Mouse (Mus musculus) left cerebral cortex, adult 2 months (tissue): Measurements from ENCODE around the gene Usp11. TPM values are rescaled to one million over a fixed set of nuclear protein-coding genes. Genes with fewer than 3 reads are reported as not detected.
"Not testable (repeated sequence)": the region's sequence is repeated elsewhere in the genome, so short reads cannot be mapped to it uniquely, and the experiment has no call there.

Experiments used
- DNase-seq, 2 experiments: peaks; one replicate each; pipeline ENCODE4 v3.0.0; 2021 to 2022; ENCODE audit warnings: low spot score in 2 of 2, mixed read lengths in 1 of 2; ENCODE audit errors: extremely low spot score in 1 of 2
- H3K27ac ChIP-seq: fragments of 200-600 bp; 2 replicates; pipeline ENCODE4 v1.8.1; 2022
- H3K4me3 ChIP-seq: fragments of 200-600 bp; 2 replicates; pipeline ENCODE4 v1.8.1; 2022
- CTCF ChIP-seq: fragments of 200-600 bp; IDR thresholded peaks from 2 replicates; pipeline ENCODE4 v1.8.1; 2022; ENCODE audit warnings: antibody characterized with exemption, mild to moderate bottlenecking, moderate library complexity
- intact Hi-C: fragments of 180-260 bp; cut with DNase I; formaldehyde crosslinking; loops from one replicate; pipeline ENCODE4 v1.15.1; 2025
- total RNA-seq, 2 experiments: library from RNA; stranded (reverse); gene quantifications; 2 replicates each; pipeline ENCODE4 v1.2.3; 2021

The Usp11 gene
- total RNA-seq, 2 experiments from 2014 or later: 103 to 106 TPM

DNA sequence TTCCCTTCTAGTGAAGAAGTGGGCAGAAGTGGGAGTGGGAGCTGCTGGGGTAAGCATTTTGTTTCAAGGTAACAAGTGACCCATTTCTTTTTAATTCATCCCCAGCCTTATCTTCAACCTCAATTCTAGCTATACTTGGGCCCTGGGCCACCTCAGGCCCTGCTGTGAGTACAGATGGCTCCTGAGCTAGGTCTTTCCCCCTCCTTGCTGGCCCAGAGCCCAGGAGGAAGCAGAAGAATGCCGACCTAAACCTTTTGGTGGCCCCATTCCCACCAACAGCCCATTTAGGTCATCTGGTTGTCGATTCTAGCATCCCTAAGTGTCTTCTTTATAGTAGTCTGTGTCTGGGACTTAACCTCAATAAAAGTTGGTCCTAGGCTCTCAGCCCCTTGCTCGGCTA, 12.1 kb upstream of the Usp11 start:
- TF ChIP-seq CTCF: no peak
- no peak overlapping the region for H3K4me3 ChIP-seq
- intact Hi-C loops: no loop called here
- no peak overlapping the region for H3K27ac ChIP-seq
- no peak for DNase-seq

DNA sequence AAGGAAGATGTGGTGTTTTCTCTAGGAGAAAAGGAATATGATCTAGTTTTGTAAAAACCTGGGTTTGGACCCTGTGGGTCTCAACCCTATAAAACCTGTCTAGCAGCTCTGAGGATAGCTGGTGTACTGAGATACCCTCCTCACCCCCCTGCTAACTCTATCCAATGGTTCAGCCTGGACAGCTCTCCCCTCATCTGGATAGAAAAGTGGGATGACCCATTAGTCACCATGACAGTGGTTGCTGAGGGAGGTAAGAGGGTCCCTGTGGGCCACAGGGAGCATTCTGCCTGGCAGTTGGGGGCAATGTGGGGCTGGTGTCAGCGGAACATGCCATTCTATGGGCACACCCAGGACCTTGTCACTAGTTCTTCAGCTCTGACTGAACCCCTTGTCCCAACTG, 11.1 kb upstream of the Usp11 start:
- Histone ChIP-seq H3K27ac (no peak overlapping the region), H3K4me3 (no peak overlapping the region)
- TF ChIP-seq CTCF: no peak
- no peak for DNase-seq
- intact Hi-C loops: no loop called here

DNA sequence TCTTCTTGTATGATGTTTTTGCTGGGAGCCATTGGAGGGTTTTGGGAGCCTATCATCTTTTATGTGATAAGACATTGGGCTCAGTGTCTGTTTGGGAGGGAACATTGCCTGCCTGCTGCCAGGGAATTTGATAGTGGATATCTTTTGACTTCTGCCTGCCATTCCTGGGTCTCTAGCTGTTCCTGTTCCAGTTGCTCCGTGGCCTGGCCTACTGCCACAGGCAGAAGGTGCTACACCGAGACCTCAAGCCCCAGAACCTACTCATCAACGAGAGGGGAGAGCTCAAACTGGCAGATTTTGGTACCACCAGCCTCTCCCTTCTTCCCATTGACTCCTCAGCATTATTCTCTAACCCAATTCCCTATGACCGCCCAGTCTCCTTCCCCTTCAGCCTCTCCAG, 7.9 kb upstream of the Usp11 start:
- TF ChIP-seq CTCF: no peak
- Histone ChIP-seq H3K4me3 (no peak overlapping the region), H3K27ac (no peak overlapping the region)
- DNase-seq: no peak
- intact Hi-C loops: no loop called here

DNA sequence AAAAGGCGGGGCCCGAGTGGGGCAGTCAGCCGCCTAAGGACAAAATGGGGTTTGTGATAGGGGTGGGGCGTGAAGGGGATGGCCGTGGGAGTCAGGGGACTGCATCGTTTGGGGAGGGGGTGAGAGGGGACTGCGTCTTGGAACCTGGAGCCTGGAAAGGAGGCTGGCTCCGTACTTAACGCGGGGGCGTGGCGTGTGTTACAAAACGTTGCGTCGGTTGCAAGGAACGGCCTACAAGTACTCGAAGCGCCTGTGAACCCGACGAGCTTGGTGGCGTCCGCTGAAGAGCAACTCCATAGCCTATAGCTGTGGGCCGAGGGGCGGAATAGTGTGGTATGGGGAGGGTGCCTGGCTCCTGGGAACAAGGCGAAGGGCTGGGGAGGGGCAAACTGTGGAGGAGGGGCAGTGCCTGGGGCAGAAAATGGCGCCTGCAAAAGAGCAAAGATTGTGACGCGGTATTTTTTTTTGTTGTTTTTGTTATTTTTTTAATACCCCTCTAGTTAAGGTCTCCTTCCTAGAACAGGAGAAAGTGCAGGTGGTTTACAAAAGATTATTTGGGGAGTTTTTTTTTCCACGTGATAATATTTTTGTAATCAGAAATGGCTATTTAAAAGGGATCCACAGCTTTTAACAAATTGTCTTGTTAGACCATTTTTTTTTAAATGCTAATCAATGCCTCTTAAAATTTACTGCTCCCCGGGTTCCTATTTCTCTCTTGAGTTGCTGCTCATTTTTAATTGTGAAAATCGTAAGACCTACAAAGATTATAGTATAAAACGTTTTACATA, 783 bp downstream of the Usp11 start:
- Histone ChIP-seq H3K4me3 (peak overlapping the region; percentile 59), H3K27ac (peak overlapping the region; percentile 87)
- intact Hi-C loops: loop anchor here (2.0 to 5.0 kb wide), 2 partner anchors 16 to 68 kb away; no protein-coding TSS in a partner anchor
- TF ChIP-seq CTCF: no peak
- DNase-seq: peak; percentile 70 to 74

DNA sequence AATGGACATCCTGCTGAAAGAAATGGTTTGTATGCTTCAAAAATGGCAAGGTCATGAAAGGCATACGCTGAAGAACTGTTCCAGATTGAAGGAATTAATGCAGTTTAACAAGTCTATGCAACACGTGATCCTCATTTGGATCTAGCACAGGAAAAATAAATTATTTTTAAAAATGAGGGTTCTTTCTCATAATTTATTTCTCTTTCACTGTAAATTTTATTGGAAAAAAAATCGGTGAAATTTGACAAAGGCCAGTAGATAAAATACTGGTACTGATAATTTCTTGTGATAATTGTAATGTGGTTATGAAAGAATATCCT, 1.3 kb downstream of the Usp11 start:
- intact Hi-C loops: loop anchor here (2.0 kb wide), 1 partner anchor 16 kb away; no protein-coding TSS in a partner anchor
- TF ChIP-seq CTCF: no peak
- H3K27ac ChIP-seq: peak overlapping the region; percentile 87
- H3K4me3 ChIP-seq: peak overlapping the region; percentile 59
- DNase-seq: no peak

DNA sequence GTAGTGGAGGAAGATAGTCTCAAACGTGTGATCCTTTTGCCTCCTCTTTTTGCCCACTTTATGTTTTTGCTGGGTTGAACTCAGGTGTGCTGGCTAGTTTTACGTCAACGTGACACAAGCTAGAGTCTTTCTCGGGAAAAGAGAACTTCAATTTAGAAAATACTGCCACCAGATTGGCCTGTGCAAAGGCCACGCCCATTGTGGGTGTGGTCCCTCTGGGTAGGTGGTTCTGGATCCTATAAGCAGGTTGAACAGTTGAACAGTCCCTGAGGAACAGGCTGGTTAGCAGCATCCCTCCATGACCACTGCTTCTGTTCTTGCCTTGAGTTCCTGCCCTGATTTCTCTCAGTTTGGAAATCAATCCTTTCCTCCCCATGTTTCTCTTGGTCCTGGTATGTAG, 25.0 kb downstream of the Usp11 start:
- no peak overlapping the region for H3K4me3 ChIP-seq
- H3K27ac ChIP-seq: no peak overlapping the region
- no peak for DNase-seq
- intact Hi-C loops: no loop called here
- TF ChIP-seq CTCF: no peak

DNA sequence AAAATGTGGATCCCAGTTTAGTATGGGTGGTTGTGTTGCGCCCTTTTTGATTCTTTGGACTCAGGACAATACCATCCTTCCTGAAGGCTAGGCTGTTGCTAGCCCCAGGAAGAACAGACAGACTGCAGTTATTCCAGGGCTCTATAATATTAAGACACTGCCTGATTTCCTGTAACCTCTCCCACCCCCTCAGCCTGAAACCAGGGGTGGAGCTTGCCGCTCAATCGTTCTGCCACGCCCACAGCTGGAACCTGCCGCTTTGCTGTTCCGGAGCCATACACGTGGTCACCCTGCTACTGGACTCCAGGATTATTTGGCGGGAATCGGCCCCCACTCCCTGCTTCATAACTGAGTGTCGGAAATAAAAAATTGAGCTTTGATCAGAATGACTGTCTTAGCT, 26.3 kb downstream of the Usp11 start:
- H3K4me3 ChIP-seq, H3K27ac ChIP-seq, DNase-seq, intact Hi-C loops: not testable (repeated sequence)

DNA sequence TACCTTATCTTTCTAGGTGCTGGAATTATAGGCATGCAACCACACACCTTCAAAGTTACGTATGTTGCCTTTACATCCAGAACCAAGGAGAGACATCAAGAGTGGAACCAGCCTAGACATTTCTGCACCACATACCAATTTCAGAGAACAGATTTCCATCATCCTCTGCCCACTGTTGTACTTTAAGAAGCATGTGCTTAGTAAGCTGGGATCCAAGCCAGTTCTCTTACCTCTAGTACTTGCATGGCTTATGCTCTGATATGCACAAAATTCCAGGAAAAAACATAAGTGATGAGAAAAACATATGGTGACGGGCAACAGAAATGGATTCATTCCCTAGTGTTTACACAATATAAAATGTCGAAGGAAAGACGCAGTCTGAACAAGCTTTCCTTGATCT, 32.8 kb downstream of the Usp11 start:
- intact Hi-C loops: no loop called here
- TF ChIP-seq CTCF: no peak
- DNase-seq: no peak
- Histone ChIP-seq H3K27ac (no peak overlapping the region), H3K4me3 (no peak overlapping the region)

DNA sequence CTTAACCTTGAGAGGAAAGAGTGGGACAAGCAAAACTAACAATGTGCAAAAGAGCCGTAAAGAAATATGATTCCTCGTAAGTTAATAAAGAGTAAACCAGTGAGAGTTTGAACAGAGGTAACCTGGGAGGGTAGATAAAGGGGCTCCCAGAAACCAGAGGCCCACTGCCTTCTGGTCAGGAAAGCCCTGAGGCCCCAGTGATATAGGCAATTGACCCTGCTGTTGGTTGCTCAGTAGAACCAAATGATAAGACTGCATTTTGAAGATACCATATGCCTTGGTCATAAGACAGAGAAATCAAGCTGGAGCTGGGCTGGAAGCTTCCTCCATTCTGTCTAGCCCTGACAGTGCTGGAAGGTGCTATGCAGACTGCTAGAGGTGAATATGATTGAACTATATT, 45.1 kb downstream of the Usp11 start:
- intact Hi-C loops: no loop called here
- no peak overlapping the region for H3K27ac ChIP-seq
- no peak for TF ChIP-seq CTCF
- no peak for DNase-seq
- H3K4me3 ChIP-seq: no peak overlapping the region

DNA sequence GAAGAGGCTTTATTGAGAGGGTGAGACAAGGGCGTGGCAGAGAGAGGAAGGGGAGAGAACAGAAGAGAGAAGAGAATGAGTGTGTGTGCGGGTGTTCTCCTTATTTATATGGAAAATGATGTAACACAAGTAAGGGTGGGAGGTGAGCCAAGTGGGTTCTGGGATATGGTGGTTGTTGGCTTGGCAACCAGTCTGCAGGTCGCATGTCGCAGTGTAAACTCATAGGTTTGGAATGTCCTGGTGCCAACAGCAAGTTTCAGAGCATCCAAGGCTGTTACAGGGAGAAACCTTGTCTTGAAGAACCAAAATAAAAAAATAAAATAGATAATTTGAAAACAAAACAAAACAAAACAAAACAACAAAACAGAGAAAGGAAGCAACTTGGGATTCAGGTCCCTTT, 57.5 kb downstream of the Usp11 start:
- H3K4me3 ChIP-seq: no peak overlapping the region
- intact Hi-C loops: no loop called here
- no peak for TF ChIP-seq CTCF

More for the DNA sequence above, 57.5 kb downstream of the Usp11 start:
- H3K27ac ChIP-seq: no peak overlapping the region
- no peak for DNase-seq

Other genes starting within 250 kb of the Usp11 start
- gene Rgn, start 154.1 kb upstream of the Usp11 start, total RNA-seq: under 1 TPM in 1 of 2 experiments, not detected in 1; 0.35 TPM
- gene Rbm10, start 86.4 kb upstream of the Usp11 start, total RNA-seq: 10 to 100 TPM; 49.2 to 50.0 TPM
- gene Ndufb11, start 86.3 kb upstream of the Usp11 start, total RNA-seq: 100 to 1,000 TPM; 142 to 157 TPM
- 100 to 1,000 TPM; 337 to 348 TPM for gene Uba1, start 45.6 kb upstream of the Usp11 start, total RNA-seq
- 100 to 1,000 TPM; 252 to 273 TPM for gene Cdk16, start 16.0 kb upstream of the Usp11 start, total RNA-seq
- 100 to 1,000 TPM; 172 to 180 TPM for gene Araf, start 93.9 kb downstream of the Usp11 start, total RNA-seq
- 1 to 10 TPM; 1.0 to 1.3 TPM for gene Timp1, start 166.3 kb downstream of the Usp11 start, total RNA-seq
- 100 to 1,000 TPM; 542 to 553 TPM for gene Syn1, start 217.1 kb downstream of the Usp11 start, total RNA-seq
- gene Cfp, start 227.6 kb downstream of the Usp11 start, total RNA-seq: 10 to 100 TPM; 15.9 to 19.1 TPM
- gene Elk1, start 246.7 kb downstream of the Usp11 start, total RNA-seq: 10 to 100 TPM; 55.4 to 56.8 TPM